Mouse (Mus musculus): Measurements from ENCODE around the gene Barhl1. TPM values are rescaled to one million over a fixed set of nuclear protein-coding genes. Genes with fewer than 3 reads are reported as not detected.

The Barhl1 gene
- polyA plus RNA-seq, 1 experiment from 2014 or later: 0.06 TPM

GRCm38 (mm10) chr2:28909186-28909817 lies 7.2 kb downstream of the Barhl1 start:
- Histone ChIP-seq H3K27me3 (replicated peaks) (peaks cover 76% of the 10 kb centered on the region), H3K9ac (no peak overlapping the region), H3K4me3 (replicated peaks) (no peak overlapping the region), H3K36me3 (no peaks in the 10 kb centered on the region), H3K9me3 (no peaks in the 10 kb centered on the region), H3K4me1 (replicated peaks) (peaks cover 13% of the 10 kb centered on the region), H3K4me2 (replicated peaks) (0 out of 2 replicates have a peak overlapping the region, but pooled peaks have one; percentile 2), H3K27ac (no peak overlapping the region)
- no peak for ATAC-seq
- 1% methylated on average over 41 of the region's 41 CpGs for WGBS

- peaks cover 69% of the 10 kb centered on the region for H3K27me3 ChIP-seq (replicated peaks)
- H3K36me3 ChIP-seq: no peaks in the 10 kb centered on the region
- no peaks in the 10 kb centered on the region for H3K9me3 ChIP-seq
- no peak; the same call in 1 of the 2 replicates for ATAC-seq
- H3K4me1 ChIP-seq (replicated peaks): peaks cover 13% of the 10 kb centered on the region
- WGBS: 1% methylated on average over 39 of the region's 39 CpGs
- H3K4me2 ChIP-seq (replicated peaks): peak overlapping the region; percentile 52
- no peak overlapping the region for H3K9ac ChIP-seq
- peak overlapping the region; percentile 14; the same call in 1 of the 2 replicates for H3K4me3 ChIP-seq (replicated peaks)
- H3K27ac ChIP-seq: no peak overlapping the region
Measured at GRCm38 (mm10) chr2:28908389-28909153, 7.9 kb downstream of the Barhl1 start.

- no peak overlapping the region for H3K9ac ChIP-seq
- H3K27me3 ChIP-seq (replicated peaks): peaks cover 62% of the 10 kb centered on the region
- peak overlapping the region; percentile 52 for H3K4me2 ChIP-seq (replicated peaks)
- H3K36me3 ChIP-seq: no peaks in the 10 kb centered on the region
- H3K4me1 ChIP-seq (replicated peaks): peaks cover 13% of the 10 kb centered on the region
- H3K27ac ChIP-seq: no peak overlapping the region
- no peak for ATAC-seq
- WGBS: 7% methylated on average over 10 of the region's 10 CpGs
- no peaks in the 10 kb centered on the region for H3K9me3 ChIP-seq
- peak overlapping the region; percentile 14; the same call in 1 of the 2 replicates for H3K4me3 ChIP-seq (replicated peaks)
Measured at GRCm38 (mm10) chr2:28907691-28908388, 8.6 kb downstream of the Barhl1 start.

- H3K4me3 ChIP-seq (replicated peaks): no peak overlapping the region
- peaks cover 39% of the 10 kb centered on the region for H3K27me3 ChIP-seq (replicated peaks)
- 76% methylated on average over 4 of the region's 4 CpGs for WGBS
- no peak for ATAC-seq
- 0 out of 2 replicates have a peak, but pooled peaks cover 2% of the 10 kb centered on the region for H3K36me3 ChIP-seq
- H3K27ac ChIP-seq: no peak overlapping the region
- peaks cover 13% of the 10 kb centered on the region for H3K4me1 ChIP-seq (replicated peaks)
- H3K4me2 ChIP-seq (replicated peaks): no peak overlapping the region
- H3K9ac ChIP-seq: no peak overlapping the region
- no peaks in the 10 kb centered on the region for H3K9me3 ChIP-seq
Measured at GRCm38 (mm10) chr2:28905561-28905960, 10.9 kb downstream of the Barhl1 start.

- peaks cover 31% of the 10 kb centered on the region for H3K27me3 ChIP-seq (replicated peaks)
- H3K4me2 ChIP-seq (replicated peaks): no peak overlapping the region
- H3K36me3 ChIP-seq: 0 out of 2 replicates have a peak, but pooled peaks cover 3% of the 10 kb centered on the region
- WGBS: 82% methylated on average over 9 of the region's 9 CpGs
- no peak overlapping the region for H3K27ac ChIP-seq
- H3K9me3 ChIP-seq: no peaks in the 10 kb centered on the region
- H3K9ac ChIP-seq: no peak overlapping the region
- peaks cover 13% of the 10 kb centered on the region for H3K4me1 ChIP-seq (replicated peaks)
- no peak overlapping the region for H3K4me3 ChIP-seq (replicated peaks)
- no peak for ATAC-seq
Measured at GRCm38 (mm10) chr2:28904786-28905185, 11.7 kb downstream of the Barhl1 start.

- no peak overlapping the region for H3K27ac ChIP-seq
- H3K4me3 ChIP-seq (replicated peaks): no peak overlapping the region
- H3K27me3 ChIP-seq (replicated peaks): peaks cover 22% of the 10 kb centered on the region
- ATAC-seq: no peak
- 0 out of 2 replicates have a peak, but pooled peaks cover 3% of the 10 kb centered on the region for H3K36me3 ChIP-seq
- 90% methylated on average over 5 of the region's 5 CpGs for WGBS
- H3K9me3 ChIP-seq: no peaks in the 10 kb centered on the region
- H3K9ac ChIP-seq: no peak overlapping the region
- no peak overlapping the region for H3K4me2 ChIP-seq (replicated peaks)
- peaks cover 7% of the 10 kb centered on the region for H3K4me1 ChIP-seq (replicated peaks)
Measured at GRCm38 (mm10) chr2:28903871-28904270, 12.6 kb downstream of the Barhl1 start.

- no peaks in the 10 kb centered on the region for H3K9me3 ChIP-seq
- H3K9ac ChIP-seq: no peak overlapping the region
- H3K36me3 ChIP-seq: 0 out of 2 replicates have a peak, but pooled peaks cover 3% of the 10 kb centered on the region
- 91% methylated on average over 8 of the region's 8 CpGs for WGBS
- H3K4me1 ChIP-seq (replicated peaks): no peaks in the 10 kb centered on the region
- no peak overlapping the region for H3K4me3 ChIP-seq (replicated peaks)
- H3K27ac ChIP-seq: no peak overlapping the region
- ATAC-seq: no peak
- H3K27me3 ChIP-seq (replicated peaks): peaks cover 7% of the 10 kb centered on the region
- no peak overlapping the region for H3K4me2 ChIP-seq (replicated peaks)
Measured at GRCm38 (mm10) chr2:28902291-28902690, 14.2 kb downstream of the Barhl1 start.

- Histone ChIP-seq H3K4me1 (replicated peaks) (no peaks in the 10 kb centered on the region), H3K36me3 (peaks cover 26% of the 10 kb centered on the region), H3K27me3 (replicated peaks) (no peaks in the 10 kb centered on the region), H3K9ac (no peak overlapping the region), H3K4me2 (replicated peaks) (no peak overlapping the region), H3K9me3 (no peaks in the 10 kb centered on the region), H3K27ac (no peak overlapping the region), H3K4me3 (replicated peaks) (no peak overlapping the region)
- ATAC-seq: peak; percentile 82
- WGBS: 64% methylated on average over 4 of the region's 4 CpGs
Measured at GRCm38 (mm10) chr2:28897340-28897899, 19.0 kb downstream of the Barhl1 start.

GRCm38 (mm10) chr2:28895876-28896275 lies 20.6 kb downstream of the Barhl1 start:
- H3K4me2 ChIP-seq (replicated peaks): no peak overlapping the region
- no peaks in the 10 kb centered on the region for H3K4me1 ChIP-seq (replicated peaks)
- no peak for ATAC-seq
- no peak overlapping the region for H3K4me3 ChIP-seq (replicated peaks)
- peaks cover 29% of the 10 kb centered on the region for H3K36me3 ChIP-seq
- no peak overlapping the region for H3K9ac ChIP-seq
- WGBS: 87% methylated on average over 7 of the region's 7 CpGs
- H3K27ac ChIP-seq: no peak overlapping the region
- H3K9me3 ChIP-seq: no peaks in the 10 kb centered on the region
- no peaks in the 10 kb centered on the region for H3K27me3 ChIP-seq (replicated peaks)

GRCm38 (mm10) chr2:28893526-28893925 lies 22.9 kb downstream of the Barhl1 start:
- H3K36me3 ChIP-seq: peaks cover 30% of the 10 kb centered on the region
- H3K27me3 ChIP-seq (replicated peaks): no peaks in the 10 kb centered on the region

GRCm38 (mm10) chr2:28892796-28893195 lies 23.7 kb downstream of the Barhl1 start:
- Histone ChIP-seq H3K9ac (no peak overlapping the region), H3K4me3 (replicated peaks) (no peak overlapping the region), H3K9me3 (no peaks in the 10 kb centered on the region), H3K4me2 (replicated peaks) (no peak overlapping the region), H3K27ac (no peak overlapping the region), H3K4me1 (replicated peaks) (no peaks in the 10 kb centered on the region), H3K36me3 (peaks cover 30% of the 10 kb centered on the region), H3K27me3 (replicated peaks) (no peaks in the 10 kb centered on the region)
- ATAC-seq: no peak
- WGBS: 55% methylated on average over 1 of the region's 1 CpGs

More at GRCm38 (mm10) chr2:28893526-28893925, 22.9 kb downstream of the Barhl1 start:
- Histone ChIP-seq H3K4me1 (replicated peaks) (no peaks in the 10 kb centered on the region), H3K9ac (no peak overlapping the region), H3K27ac (no peak overlapping the region), H3K4me2 (replicated peaks) (no peak overlapping the region), H3K4me3 (replicated peaks) (no peak overlapping the region), H3K9me3 (no peaks in the 10 kb centered on the region)
- WGBS: 70% methylated on average over 6 of the region's 6 CpGs
- ATAC-seq: no peak

- Histone ChIP-seq H3K9me3 (no peaks in the 10 kb centered on the region), H3K27ac (no peak overlapping the region), H3K9ac (no peak overlapping the region), H3K4me1 (replicated peaks) (no peaks in the 10 kb centered on the region; the same call in 1 of the 2 replicates), H3K4me2 (replicated peaks) (no peak overlapping the region), H3K27me3 (replicated peaks) (no peaks in the 10 kb centered on the region), H3K4me3 (replicated peaks) (no peak overlapping the region), H3K36me3 (peaks cover 13% of the 10 kb centered on the region; the same call in 1 of the 2 replicates)
- no peak for ATAC-seq
- 32% methylated on average over 4 of the region's 4 CpGs for WGBS
Measured at GRCm38 (mm10) chr2:28884914-28885313, 31.6 kb downstream of the Barhl1 start.
